Mouse (Mus musculus) stomach, embryonic 14.5 days (tissue): ENCODE measurements around the gene Lrp1. TPM values are rescaled to one million over a fixed set of nuclear protein-coding genes. Genes with fewer than 3 reads are reported as not detected.

Experiments
- ATAC-seq: fragments of 200-750 bp; cut with Nextera tagmentation; 2 replicates; pipeline ENCODE4 v1.8.0; 2017; ENCODE audit warnings: low read depth, moderate TSS enrichment; ENCODE audit not compliant: insufficient number of reproducible peaks, insufficient read depth, low FRiP score
- H3K27ac ChIP-seq: fragments of 300-500 bp; sonication (generic); 2 replicates; pipeline ENCODE4 v1.5.1; 2014; ENCODE audit warnings: mild to moderate bottlenecking, low read length, moderate library complexity, mixed read lengths
- H3K27me3 ChIP-seq: fragments of 300-500 bp; sonication (generic); 2 replicates; pipeline ENCODE4 v1.6.1; 2014; ENCODE audit warnings: low read length, control low read depth, mixed read lengths; ENCODE audit not compliant: control insufficient read depth, insufficient read depth
- H3K36me3 ChIP-seq: fragments of 300-500 bp; sonication (generic); 2 replicates; pipeline ENCODE4 v1.6.1; 2014; ENCODE audit warnings: mild to moderate bottlenecking, control low read depth, low read length, moderate library complexity, mixed read lengths; ENCODE audit not compliant: control insufficient read depth, insufficient read depth
- H3K4me1 ChIP-seq: fragments of 300-500 bp; sonication (generic); 2 replicates; pipeline ENCODE4 v1.6.1; 2014; ENCODE audit warnings: low read length, control low read depth, mixed read lengths; ENCODE audit not compliant: control insufficient read depth, insufficient read depth
- H3K4me2 ChIP-seq: fragments of 300-500 bp; sonication (generic); replicated peaks from 2 replicates; pipeline ENCODE4 v1.6.1; 2014; ENCODE audit warnings: low read depth, low read length, control low read depth
- H3K4me3 ChIP-seq: fragments of 300-500 bp; sonication (generic); 2 replicates; pipeline ENCODE4 v1.5.1; 2014; ENCODE audit warnings: low read depth, low read length, control low read depth
- H3K9ac ChIP-seq: fragments of 300-500 bp; sonication (generic); replicated peaks from 2 replicates; pipeline ENCODE4 v1.6.1; 2014; ENCODE audit warnings: low read depth, mild to moderate bottlenecking, control low read depth, low read length, moderate library complexity, mixed read lengths
- H3K9me3 ChIP-seq: fragments of 300-500 bp; sonication (generic); 2 replicates; pipeline ENCODE4 v1.6.1; 2016; ENCODE audit warnings: low read depth, low read length, control low read depth; ENCODE audit not compliant: control insufficient read depth
- WGBS: fragments of 180-500 bp; shearing (Covaris S2); extraction: QIAGEN DNeasy Blood & Tissue Kit; methylation state at CpG from one replicate; pipeline ENCODE4 v1.1.7; 2014; 5-methylcytosine and 5-hydroxymethylcytosine counted together
- polyA plus RNA-seq: library from polyadenylated mRNA; unstranded; fragments of >200 nt; fragmentation: Nextera tagmentation; extraction: Ambion mirVana; gene quantifications from 2 replicates; pipeline ENCODE4 v1.2.1, GENCODE M21; 2014

The Lrp1 gene
- polyA plus RNA-seq, 1 experiment from 2014 or later: 98.0 TPM

DNA sequence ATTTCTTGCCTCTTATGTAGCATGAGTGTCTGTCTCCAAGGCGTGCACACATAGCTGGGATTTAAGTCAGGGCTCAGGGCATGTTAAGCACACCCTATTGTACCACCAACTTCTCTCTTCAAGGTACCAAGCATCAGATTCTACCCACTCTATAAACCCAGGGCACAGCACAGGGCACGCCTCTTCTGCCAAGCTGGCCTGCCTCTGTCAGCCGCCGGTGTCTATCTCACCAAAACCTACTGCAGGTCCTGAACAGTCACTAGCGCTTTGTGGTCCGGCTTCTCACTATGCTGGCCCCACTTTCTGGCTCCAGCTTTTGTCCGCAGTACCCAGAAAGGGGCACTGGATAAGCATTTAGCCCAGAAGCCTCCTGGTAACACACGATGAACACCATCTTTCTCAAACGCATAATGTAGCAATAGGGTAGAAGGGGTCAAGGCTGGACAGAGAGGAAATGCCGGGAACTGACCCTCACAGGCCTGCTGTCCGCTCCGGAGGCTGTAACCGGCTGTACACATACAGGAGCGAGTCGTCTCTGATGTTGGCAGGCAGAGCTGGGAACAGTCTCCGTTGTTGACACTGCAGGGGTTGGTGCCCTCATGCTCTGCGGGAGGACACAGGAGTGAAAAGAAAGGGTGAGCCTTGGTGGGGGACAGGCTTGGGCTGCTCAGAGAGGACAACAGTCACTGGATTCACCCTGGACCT lies 49.9 kb downstream of the Lrp1 start:
- ATAC-seq: no peak
- Histone ChIP-seq H3K4me1 (peaks cover 4% of the 10 kb centered on the region; the same call in 1 of the 2 replicates), H3K4me2 (no peak overlapping the region), H3K36me3 (peaks cover 80% of the 10 kb centered on the region), H3K27me3 (no peaks in the 10 kb centered on the region), H3K9me3 (no peaks in the 10 kb centered on the region), H3K27ac (no peak overlapping the region), H3K4me3 (no peak overlapping the region), H3K9ac (no peak overlapping the region)
- WGBS: 87% methylated on average over 17 of the region's 17 CpGs

DNA sequence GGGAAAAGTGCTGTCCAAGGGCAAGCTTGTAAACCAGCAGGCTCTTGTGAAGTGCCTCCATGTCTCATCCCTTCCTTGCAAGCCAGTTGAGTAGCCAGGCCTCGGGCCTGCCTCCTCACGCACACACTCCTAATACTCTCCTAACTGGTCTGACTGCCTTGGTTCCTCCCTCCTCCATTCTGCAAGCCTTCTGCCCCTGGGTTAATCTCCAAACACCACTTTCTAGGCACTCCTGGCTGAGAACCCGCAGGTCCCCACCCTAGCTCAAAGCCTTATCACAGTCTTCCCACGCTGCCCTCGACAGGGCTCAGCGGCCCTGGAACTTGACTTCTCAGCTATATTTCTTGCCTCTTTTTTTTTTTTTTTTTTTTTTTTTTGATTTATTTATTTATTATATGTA lies 50.6 kb downstream of the Lrp1 start:
- peak; percentile 74 for ATAC-seq
- H3K27me3 ChIP-seq: no peaks in the 10 kb centered on the region
- no peaks in the 10 kb centered on the region for H3K9me3 ChIP-seq
- no peak overlapping the region for H3K4me2 ChIP-seq
- H3K4me1 ChIP-seq: peaks cover 4% of the 10 kb centered on the region; the same call in 1 of the 2 replicates
- peaks cover 77% of the 10 kb centered on the region for H3K36me3 ChIP-seq
- no peak overlapping the region for H3K4me3 ChIP-seq
- no peak overlapping the region; the same call in 1 of the 2 replicates for H3K27ac ChIP-seq
- no peak overlapping the region for H3K9ac ChIP-seq
- WGBS: 55% methylated on average over 6 of the region's 6 CpGs

DNA sequence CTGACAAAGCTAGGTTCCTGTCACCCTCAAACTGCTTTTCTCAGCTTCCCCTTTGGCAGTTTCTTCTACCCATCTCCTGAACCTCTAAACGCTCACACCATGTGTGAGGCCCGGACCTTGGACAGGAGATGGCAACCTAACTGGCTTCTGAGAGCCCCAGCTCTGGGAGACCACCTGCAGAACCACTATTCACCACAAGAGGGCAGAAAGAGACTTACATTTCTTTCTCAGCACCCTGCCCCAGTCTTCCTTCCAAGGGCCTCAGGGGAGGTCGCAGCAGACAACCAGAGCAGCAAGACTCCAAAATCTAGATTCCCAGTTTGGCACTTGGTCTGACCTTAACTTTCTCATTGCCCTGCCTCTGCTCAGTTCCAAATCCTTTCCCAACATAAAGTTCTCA lies 51.5 kb downstream of the Lrp1 start:
- H3K4me2 ChIP-seq: no peak overlapping the region
- H3K9ac ChIP-seq: no peak overlapping the region
- peaks cover 4% of the 10 kb centered on the region; the same call in 1 of the 2 replicates for H3K4me1 ChIP-seq
- H3K27me3 ChIP-seq: no peaks in the 10 kb centered on the region
- no peak overlapping the region for H3K4me3 ChIP-seq
- H3K27ac ChIP-seq: no peak overlapping the region
- peaks cover 71% of the 10 kb centered on the region for H3K36me3 ChIP-seq
- no peak; the same call in 1 of the 2 replicates for ATAC-seq
- no peaks in the 10 kb centered on the region for H3K9me3 ChIP-seq
- WGBS: 27% methylated on average over 3 of the region's 3 CpGs

DNA sequence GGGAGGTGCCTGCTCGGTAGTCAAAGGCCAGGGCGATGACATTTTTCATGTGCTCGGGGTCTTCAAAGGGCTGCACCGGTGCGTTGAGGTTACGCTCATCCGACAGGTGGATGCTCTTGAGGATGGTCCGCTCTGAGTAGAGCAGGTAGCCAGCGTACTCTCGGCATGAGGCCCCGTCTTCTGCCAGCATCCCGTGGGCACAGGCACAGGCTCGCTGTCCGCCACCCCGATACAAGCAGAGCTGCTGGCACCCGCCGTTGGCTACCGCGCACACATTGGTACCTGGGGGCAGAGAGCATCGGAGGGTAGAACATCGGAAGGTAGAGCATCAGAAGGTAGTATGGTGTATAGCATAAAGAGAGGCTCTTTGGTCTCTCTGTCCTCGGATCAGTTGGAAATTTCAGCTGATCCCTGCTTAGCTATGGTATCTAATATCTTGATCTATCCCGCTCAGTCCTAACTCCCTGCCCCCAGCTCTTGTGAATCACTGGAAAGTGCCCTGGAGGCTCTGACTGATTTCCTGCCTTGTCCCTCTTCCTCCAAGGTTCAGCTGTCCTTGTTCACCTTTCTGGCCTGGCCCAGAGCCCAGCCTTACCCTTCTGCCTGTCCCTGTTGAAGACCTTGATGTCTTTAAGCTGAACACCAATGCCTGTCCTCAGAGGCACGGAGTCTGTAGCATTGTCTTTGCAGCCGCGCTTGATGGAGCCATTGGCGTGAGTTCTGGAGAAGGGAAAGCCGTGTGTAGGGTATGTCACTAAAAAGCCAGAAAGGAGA lies 54.2 kb downstream of the Lrp1 start:
- WGBS: 93% methylated on average over 28 of the region's 28 CpGs
- Histone ChIP-seq H3K27ac (no peak overlapping the region), H3K4me1 (peaks cover 4% of the 10 kb centered on the region; the same call in 1 of the 2 replicates), H3K4me3 (no peak overlapping the region), H3K9ac (no peak overlapping the region), H3K9me3 (no peaks in the 10 kb centered on the region), H3K27me3 (no peaks in the 10 kb centered on the region), H3K4me2 (no peak overlapping the region), H3K36me3 (peaks cover 71% of the 10 kb centered on the region)
- no peak for ATAC-seq

DNA sequence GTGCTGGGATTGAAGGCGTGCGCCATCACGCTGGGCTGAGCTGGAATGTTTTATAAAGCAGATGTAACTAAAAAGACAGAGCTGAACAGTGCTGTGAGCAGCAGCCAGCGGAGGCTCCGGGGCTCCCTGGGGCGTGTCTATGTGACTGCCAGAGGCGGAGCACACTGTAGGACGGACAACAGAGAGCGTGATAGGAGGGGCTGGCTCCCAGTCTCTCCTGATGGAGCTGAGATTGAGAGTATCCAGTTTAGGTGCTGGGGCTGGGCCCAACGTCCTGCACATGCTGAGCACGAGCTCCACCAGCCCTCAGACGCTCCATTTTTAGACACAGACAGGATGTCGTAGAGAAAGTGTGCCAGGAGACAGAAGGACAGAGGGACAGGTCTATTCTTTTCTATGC lies 56.6 kb downstream of the Lrp1 start:
- H3K4me3 ChIP-seq: no peak overlapping the region
- no peaks in the 10 kb centered on the region for H3K9me3 ChIP-seq
- H3K4me1 ChIP-seq: no peaks in the 10 kb centered on the region
- H3K27ac ChIP-seq: no peak overlapping the region
- H3K27me3 ChIP-seq: no peaks in the 10 kb centered on the region
- no peak overlapping the region for H3K9ac ChIP-seq
- H3K4me2 ChIP-seq: no peak overlapping the region
- peak; percentile 79; the same call in 1 of the 2 replicates for ATAC-seq
- H3K36me3 ChIP-seq: peaks cover 76% of the 10 kb centered on the region
- 52% methylated on average over 13 of the region's 13 CpGs for WGBS

DNA sequence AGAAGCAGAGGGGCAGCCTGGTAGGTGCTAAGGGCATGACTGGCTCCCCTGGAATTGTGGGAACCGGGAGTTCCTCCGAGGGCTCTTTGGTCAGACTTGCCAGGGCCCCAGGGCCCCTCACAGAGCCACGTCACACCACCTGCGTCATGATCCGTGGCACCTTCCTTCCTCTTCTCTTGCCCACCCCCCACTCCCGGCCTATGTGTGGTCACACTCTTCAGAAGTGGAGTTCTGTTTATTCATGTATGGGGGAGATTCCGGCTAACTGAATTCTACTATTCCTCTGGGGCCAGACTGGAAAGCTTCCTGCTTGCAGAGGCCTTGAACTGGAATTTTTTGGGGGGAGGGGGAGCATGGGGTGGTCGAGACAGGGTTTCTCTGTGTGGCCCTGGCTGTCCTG lies 57.1 kb downstream of the Lrp1 start:
- Histone ChIP-seq H3K4me2 (no peak overlapping the region), H3K4me1 (no peaks in the 10 kb centered on the region), H3K9me3 (no peaks in the 10 kb centered on the region), H3K27me3 (no peaks in the 10 kb centered on the region), H3K27ac (0 out of 2 replicates have a peak overlapping the region, but pooled peaks have one; percentile 21), H3K9ac (no peak overlapping the region), H3K36me3 (peaks cover 76% of the 10 kb centered on the region), H3K4me3 (no peak overlapping the region)
- 0 out of 2 replicates have a peak, but pooled peaks have one; percentile 18 for ATAC-seq
- WGBS: 69% methylated on average over 8 of the region's 8 CpGs

DNA sequence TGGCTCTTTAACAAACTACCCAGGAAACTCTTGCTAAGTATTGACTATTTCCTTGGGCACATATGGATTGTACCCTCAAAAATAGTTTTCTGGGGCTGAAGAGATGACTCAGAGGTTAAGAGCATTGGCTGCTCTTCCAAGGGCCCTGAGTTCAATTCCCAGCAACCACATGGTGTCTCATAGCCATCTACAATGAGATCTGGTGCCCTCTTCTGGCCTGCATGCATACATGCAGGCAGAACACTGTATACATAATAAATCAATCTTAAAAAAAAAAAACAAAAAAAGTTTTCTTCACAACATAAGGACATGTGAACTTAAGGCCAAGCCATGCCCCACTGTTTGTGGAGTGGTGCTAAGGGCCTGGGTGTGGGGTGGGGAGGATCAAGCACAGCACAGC lies 59.8 kb downstream of the Lrp1 start:
- Histone ChIP-seq H3K9me3 (no peaks in the 10 kb centered on the region), H3K36me3 (peaks cover 81% of the 10 kb centered on the region), H3K4me1 (no peaks in the 10 kb centered on the region), H3K4me2 (no peak overlapping the region), H3K9ac (no peak overlapping the region), H3K4me3 (no peak overlapping the region), H3K27ac (no peak overlapping the region), H3K27me3 (no peaks in the 10 kb centered on the region)
- no peak for ATAC-seq

DNA sequence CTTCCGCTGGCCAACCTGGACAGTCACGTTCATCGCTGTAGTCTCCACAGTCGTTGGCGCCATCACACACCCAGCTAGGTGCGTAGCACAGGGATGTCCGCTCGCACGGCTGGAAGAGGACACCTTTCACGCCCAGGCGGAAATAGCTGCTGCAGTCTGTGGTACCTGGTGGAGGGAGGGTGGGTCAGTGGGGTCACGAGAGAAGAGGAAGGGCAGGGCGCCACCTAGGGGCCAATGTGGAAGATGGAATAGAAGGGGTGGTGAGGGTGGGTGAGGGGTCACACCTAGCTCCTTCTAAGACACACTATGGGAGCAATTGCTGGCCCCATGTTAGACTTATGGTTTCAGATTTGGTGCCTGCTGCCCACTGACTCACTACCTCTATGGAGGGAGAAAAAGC lies 63.6 kb downstream of the Lrp1 start:
- H3K9me3 ChIP-seq: no peaks in the 10 kb centered on the region
- H3K9ac ChIP-seq: no peak overlapping the region
- H3K4me2 ChIP-seq: no peak overlapping the region
- 86% methylated on average over 13 of the region's 13 CpGs for WGBS
- H3K4me1 ChIP-seq: no peaks in the 10 kb centered on the region
- H3K27me3 ChIP-seq: no peaks in the 10 kb centered on the region
- no peak overlapping the region for H3K27ac ChIP-seq
- ATAC-seq: no peak
- H3K4me3 ChIP-seq: no peak overlapping the region
- H3K36me3 ChIP-seq: peaks cover 88% of the 10 kb centered on the region
